Mouse (Mus musculus): ENCODE results near the gene Rps25. TPM values are rescaled to one million over a fixed set of nuclear protein-coding genes. Genes with fewer than 3 reads are reported as not detected.
"Not testable (repeated sequence)": the region's sequence is repeated elsewhere in the genome, so short reads cannot be mapped to it uniquely, and the experiment has no call there.

The Rps25 gene
- polyA plus RNA-seq, 1 experiment = 299 TPM

DNA sequence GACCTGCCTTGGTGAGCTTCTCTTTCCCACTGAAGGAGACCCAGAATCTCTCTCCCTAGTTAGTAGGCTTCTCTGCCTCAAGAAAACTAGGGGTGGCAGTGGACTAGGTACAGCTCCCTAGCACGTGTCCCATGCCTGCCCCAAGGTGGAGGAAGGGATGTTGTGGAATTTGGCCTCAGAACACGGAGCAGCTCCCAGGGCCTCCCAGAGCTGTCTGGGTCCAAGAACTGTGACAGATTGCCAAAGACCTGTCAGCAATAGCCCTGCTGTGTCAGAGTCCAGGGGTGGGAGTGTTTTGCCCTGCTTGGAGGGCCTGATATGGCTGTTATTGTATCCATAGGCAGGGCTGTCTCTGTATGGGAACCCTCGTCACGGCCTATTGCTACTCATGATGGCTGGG lies 5.9 kb upstream of the Rps25 start:
- H3K4me3 ChIP-seq (ENCODE audit: insufficient read depth, low read depth, low read length) = peak overlapping the region; percentile 12; the same call in 1 of the 2 replicates
- DNase-seq = peak; percentile 94
- H3K36me3 ChIP-seq (ENCODE audit: control insufficient read depth, insufficient read depth, low read length) = peaks cover 4% of the 10 kb centered on the region; the same call in 1 of the 2 replicates
- H3K27ac ChIP-seq (ENCODE audit: insufficient read depth, low read depth, low read length) = peak overlapping the region; percentile 58
- peaks cover 11% of the 10 kb centered on the region; the same call in 1 of the 2 replicates for H3K4me1 ChIP-seq (ENCODE audit: control insufficient read depth, insufficient read depth, low read length)
- no peaks in the 10 kb centered on the region for H3K27me3 ChIP-seq (replicated peaks; ENCODE audit: control insufficient read depth, insufficient read depth, low read length)
- 35% methylated on average over 4 of the region's 4 CpGs for WGBS
- TF ChIP-seq POLR2A (IDR thresholded peaks at IDR 0.05; ENCODE audit: low read depth, low read length) (no peak), CTCF (conservative IDR thresholded peaks at IDR 0.05; ENCODE audit: insufficient read depth, insufficient read length, low read depth, low read length) (0 out of 2 replicates have a peak, but pooled peaks have one; percentile 0)

DNA sequence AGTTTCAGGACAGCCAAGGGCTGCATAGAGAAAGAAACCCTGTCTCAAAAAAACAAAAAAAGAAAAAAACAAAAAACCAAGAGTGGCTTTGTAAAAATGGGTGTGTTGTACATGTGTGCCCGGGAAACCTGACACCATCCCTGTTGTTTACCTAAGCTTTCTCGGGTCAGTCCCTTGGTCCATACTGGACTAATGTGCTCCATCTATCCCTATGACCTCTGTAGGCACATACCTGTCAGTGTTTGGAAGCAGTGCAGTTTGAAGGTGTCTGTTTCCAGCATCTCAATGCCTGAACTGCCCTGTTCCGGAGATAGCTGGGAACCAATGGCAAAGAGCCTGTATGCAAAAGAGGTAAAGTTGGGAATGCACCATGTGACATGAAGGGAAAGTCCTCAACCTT lies 1.9 kb upstream of the Rps25 start:
- no peak for TF ChIP-seq CTCF (conservative IDR thresholded peaks at IDR 0.05; ENCODE audit: insufficient read depth, insufficient read length, low read depth, low read length)
- no peak for TF ChIP-seq POLR2A (IDR thresholded peaks at IDR 0.05; ENCODE audit: low read depth, low read length)
- peaks cover 4% of the 10 kb centered on the region for H3K36me3 ChIP-seq (ENCODE audit: control insufficient read depth, insufficient read depth, low read length)
- 51% methylated on average over 3 of the region's 3 CpGs for WGBS
- H3K27ac ChIP-seq (ENCODE audit: insufficient read depth, low read depth, low read length) = no peak overlapping the region
- H3K27me3 ChIP-seq (replicated peaks; ENCODE audit: control insufficient read depth, insufficient read depth, low read length) = no peaks in the 10 kb centered on the region
- H3K4me1 ChIP-seq (ENCODE audit: control insufficient read depth, insufficient read depth, low read length) = peaks cover 12% of the 10 kb centered on the region; the same call in 1 of the 2 replicates
- no peak for DNase-seq
- no peak overlapping the region for H3K4me3 ChIP-seq (ENCODE audit: insufficient read depth, low read depth, low read length)

DNA sequence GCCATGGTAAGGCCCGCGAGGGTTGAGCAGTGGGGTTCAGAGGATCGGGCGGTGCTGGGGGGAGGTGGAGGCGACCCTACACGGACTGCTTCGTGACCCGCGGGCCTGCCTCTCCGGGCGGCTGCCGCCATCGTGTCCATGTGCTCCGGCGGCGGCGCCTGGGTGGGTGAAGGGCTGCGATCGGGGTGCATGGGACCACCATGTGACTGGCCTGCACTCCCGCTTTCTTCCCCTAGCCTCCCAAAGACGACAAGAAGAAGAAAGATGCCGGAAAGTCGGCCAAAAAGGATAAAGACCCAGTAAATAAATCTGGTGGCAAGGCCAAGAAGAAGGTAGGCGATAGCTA lies 786 bp downstream of the Rps25 start:
- peak overlapping the region; percentile 7; the same call in 1 of the 2 replicates for H3K27ac ChIP-seq (ENCODE audit: insufficient read depth, low read depth, low read length)
- DNase-seq = no peak
- H3K4me1 ChIP-seq (ENCODE audit: control insufficient read depth, insufficient read depth, low read length) = peaks cover 4% of the 10 kb centered on the region; the same call in 1 of the 2 replicates
- H3K36me3 ChIP-seq (ENCODE audit: control insufficient read depth, insufficient read depth, low read length) = peaks cover 1% of the 10 kb centered on the region
- TF ChIP-seq POLR2A (IDR thresholded peaks at IDR 0.05; ENCODE audit: low read depth, low read length) (no peak), CTCF (conservative IDR thresholded peaks at IDR 0.05; ENCODE audit: insufficient read depth, insufficient read length, low read depth, low read length) (no peak)
- under 1% methylated on average over 24 of the region's 24 CpGs for whole genome bisulfite sequencing
- H3K27me3 ChIP-seq (replicated peaks; ENCODE audit: control insufficient read depth, insufficient read depth, low read length) = no peaks in the 10 kb centered on the region
- peak overlapping the region; percentile 63 for H3K4me3 ChIP-seq (ENCODE audit: insufficient read depth, low read depth, low read length)

DNA sequence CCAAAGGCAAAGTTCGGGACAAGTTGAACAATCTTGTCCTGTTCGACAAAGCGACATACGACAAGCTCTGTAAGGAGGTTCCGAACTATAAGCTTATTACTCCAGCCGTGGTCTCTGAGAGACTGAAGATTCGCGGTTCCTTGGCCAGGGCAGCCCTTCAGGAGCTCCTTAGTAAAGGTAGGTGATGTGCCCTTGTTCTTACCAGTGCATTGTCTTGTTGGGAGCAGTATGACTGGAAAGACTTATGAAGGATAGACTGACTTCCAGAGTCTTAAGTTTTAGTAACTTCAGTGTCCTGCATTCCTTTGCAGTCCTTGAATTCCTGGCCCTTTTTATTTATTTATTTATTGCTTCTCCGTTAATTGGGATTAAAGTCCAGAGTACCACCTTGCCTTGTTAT lies 1.8 kb downstream of the Rps25 start:
- H3K36me3 ChIP-seq (ENCODE audit: control insufficient read depth, insufficient read depth, low read length); DNase-seq; H3K27me3 ChIP-seq (replicated peaks; ENCODE audit: control insufficient read depth, insufficient read depth, low read length); H3K4me3 ChIP-seq (ENCODE audit: insufficient read depth, low read depth, low read length); H3K4me1 ChIP-seq (ENCODE audit: control insufficient read depth, insufficient read depth, low read length); H3K27ac ChIP-seq (ENCODE audit: insufficient read depth, low read depth, low read length): not testable (repeated sequence)
- WGBS = 58% methylated on average over 9 of the region's 9 CpGs

DNA sequence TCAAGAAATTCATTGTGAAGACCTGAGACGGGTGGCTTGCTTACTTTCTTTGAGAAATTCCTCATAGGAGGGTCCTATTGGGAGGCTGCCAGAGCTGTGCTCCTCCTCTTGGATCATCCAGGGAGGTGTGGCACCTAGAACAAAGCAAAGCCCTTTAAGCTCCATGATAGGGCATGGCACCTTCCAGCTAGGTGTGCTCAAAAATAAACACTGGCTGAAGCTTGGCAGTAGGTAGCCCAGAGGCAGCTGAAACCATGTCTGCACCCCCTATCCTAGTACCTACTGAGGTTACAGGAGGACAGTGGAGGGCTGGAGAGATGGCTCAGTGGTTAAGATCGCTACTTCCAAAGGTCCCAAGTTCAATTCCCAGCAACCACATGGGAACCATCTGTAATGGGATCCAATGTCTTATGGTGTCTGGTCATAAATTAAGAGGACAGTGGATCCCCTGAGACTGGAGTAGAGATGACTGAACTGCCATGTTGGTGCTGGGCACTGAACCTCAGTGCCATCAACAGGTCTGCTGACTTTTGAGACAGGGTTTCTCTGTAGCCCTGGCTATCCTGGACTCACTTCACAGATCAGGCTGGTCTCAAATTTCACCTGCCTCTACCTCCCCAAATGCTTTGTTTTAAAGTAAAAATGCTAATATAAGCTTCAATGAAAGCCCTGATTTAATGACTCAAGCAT lies 3.9 kb downstream of the Rps25 start:
- 74% methylated on average over 2 of the region's 2 CpGs for WGBS
- H3K27ac ChIP-seq (ENCODE audit: insufficient read depth, low read depth, low read length) = no peak overlapping the region
- peaks cover 1% of the 10 kb centered on the region for H3K36me3 ChIP-seq (ENCODE audit: control insufficient read depth, insufficient read depth, low read length)
- no peak overlapping the region for H3K4me3 ChIP-seq (ENCODE audit: insufficient read depth, low read depth, low read length)
- TF ChIP-seq CTCF (conservative IDR thresholded peaks at IDR 0.05; ENCODE audit: insufficient read depth, insufficient read length, low read depth, low read length) = no peak
- TF ChIP-seq POLR2A (IDR thresholded peaks at IDR 0.05; ENCODE audit: low read depth, low read length) = no peak
- no peak for DNase-seq
- H3K4me1 ChIP-seq (ENCODE audit: control insufficient read depth, insufficient read depth, low read length) = peaks cover 4% of the 10 kb centered on the region; the same call in 1 of the 2 replicates
- H3K27me3 ChIP-seq (replicated peaks; ENCODE audit: control insufficient read depth, insufficient read depth, low read length) = no peaks in the 10 kb centered on the region

DNA sequence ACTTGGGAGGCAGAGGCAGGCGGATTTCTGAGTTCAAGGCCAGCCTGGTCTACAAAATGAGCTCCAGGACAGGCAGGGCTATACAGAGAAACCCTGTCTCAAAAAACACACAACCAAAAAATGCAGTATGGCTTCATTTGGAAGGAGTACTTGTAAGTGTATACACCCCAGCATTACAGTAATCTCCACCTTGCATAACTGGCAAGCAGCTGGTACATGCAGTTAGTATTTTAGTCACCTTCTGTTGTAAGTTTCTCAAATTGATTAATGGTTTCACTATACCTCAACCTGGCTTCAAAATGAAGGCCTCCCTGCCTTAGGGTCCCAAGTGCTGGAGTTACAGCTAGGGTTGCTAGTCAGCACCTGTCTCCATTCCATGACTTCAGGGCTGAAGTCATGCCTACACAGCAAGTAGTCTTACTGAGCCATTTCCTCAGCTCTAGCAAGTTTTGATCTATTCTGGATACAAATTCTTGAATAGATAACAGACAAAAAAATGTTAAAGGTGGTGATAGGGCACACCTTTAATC lies 4.7 kb downstream of the Rps25 start:
- 90% methylated on average over 1 of the region's 1 CpGs for WGBS
- H3K27me3 ChIP-seq (replicated peaks; ENCODE audit: control insufficient read depth, insufficient read depth, low read length) = no peaks in the 10 kb centered on the region
- peaks cover 4% of the 10 kb centered on the region; the same call in 1 of the 2 replicates for H3K4me1 ChIP-seq (ENCODE audit: control insufficient read depth, insufficient read depth, low read length)
- DNase-seq = no peak
- no peak overlapping the region for H3K4me3 ChIP-seq (ENCODE audit: insufficient read depth, low read depth, low read length)
- H3K27ac ChIP-seq (ENCODE audit: insufficient read depth, low read depth, low read length) = no peak overlapping the region
- peaks cover 1% of the 10 kb centered on the region for H3K36me3 ChIP-seq (ENCODE audit: control insufficient read depth, insufficient read depth, low read length)
- TF ChIP-seq CTCF (conservative IDR thresholded peaks at IDR 0.05; ENCODE audit: insufficient read depth, insufficient read length, low read depth, low read length) (no peak), POLR2A (IDR thresholded peaks at IDR 0.05; ENCODE audit: low read depth, low read length) (no peak)

DNA sequence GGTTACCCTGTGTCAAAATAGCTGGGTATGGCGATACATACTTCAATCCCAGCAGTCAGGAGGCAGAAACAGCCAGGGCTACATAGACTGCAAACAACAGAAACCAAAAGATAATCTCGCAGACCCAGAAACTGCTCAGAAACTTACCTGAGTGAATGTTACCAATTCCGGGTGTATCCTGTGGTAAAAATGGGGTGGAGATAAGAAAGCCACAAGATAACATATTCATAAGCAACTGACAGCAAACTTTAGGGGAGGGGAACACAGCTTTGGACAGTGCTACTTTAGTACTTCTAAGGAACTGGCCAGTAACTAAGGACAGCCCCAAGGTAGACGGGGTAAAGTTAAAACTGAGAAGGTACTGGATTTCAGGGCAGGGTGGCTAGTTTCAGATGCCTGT lies 5.4 kb downstream of the Rps25 start:
- peaks cover 8% of the 10 kb centered on the region; the same call in 1 of the 2 replicates for H3K4me1 ChIP-seq (ENCODE audit: control insufficient read depth, insufficient read depth, low read length)
- WGBS = 83% methylated on average over 4 of the region's 4 CpGs
- no peak overlapping the region for H3K27ac ChIP-seq (ENCODE audit: insufficient read depth, low read depth, low read length)
- H3K36me3 ChIP-seq (ENCODE audit: control insufficient read depth, insufficient read depth, low read length) = peaks cover 1% of the 10 kb centered on the region
- H3K27me3 ChIP-seq (replicated peaks; ENCODE audit: control insufficient read depth, insufficient read depth, low read length) = no peaks in the 10 kb centered on the region
- H3K4me3 ChIP-seq (ENCODE audit: insufficient read depth, low read depth, low read length) = no peak overlapping the region
- TF ChIP-seq CTCF (conservative IDR thresholded peaks at IDR 0.05; ENCODE audit: insufficient read depth, insufficient read length, low read depth, low read length) (no peak), POLR2A (IDR thresholded peaks at IDR 0.05; ENCODE audit: low read depth, low read length) (no peak)
- DNase-seq = no peak

Measured in kidney, adult 2 months (tissue).